In genomic region chr11:117266906-117267721, GRCm38 (mm10) we compare ENCODE assay signal across 7 mouse cellular contexts.
DNase-seq lines count a peak whose midpoint lies in the region; ATAC-seq and TF ChIP-seq lines count a peak whose summit lies in the region.

No protein-coding gene starts in this region.

- H3K4me1 ChIP-seq in forebrain, embryonic 11.5 days (replicated peaks; ENCODE audit: control insufficient read depth, insufficient read depth, low read length): peaks cover 26% of the 10 kb centered on the region
- peaks cover 13% of the 10 kb centered on the region for H3K4me1 ChIP-seq in hindbrain, embryonic 11.5 days (replicated peaks; ENCODE audit: control insufficient read depth, insufficient read depth, low read length)
- peaks cover 18% of the 10 kb centered on the region for H3K4me1 ChIP-seq in liver, adult 2 months (ENCODE audit: control insufficient read depth, insufficient read depth, low read length)
- 0 out of 2 replicates have a peak, but pooled peaks cover 4% of the 10 kb centered on the region for H3K4me1 ChIP-seq in midbrain, postnatal 0 days (ENCODE audit: insufficient read depth, low read length)

- H3K9ac ChIP-seq in forebrain, embryonic 11.5 days (ENCODE audit: low read length): peak overlapping the region; percentile 81
- H3K9ac ChIP-seq in hindbrain, embryonic 11.5 days (ENCODE audit: low read depth, low read length): peak overlapping the region; percentile 71
- peak overlapping the region; percentile 86 for H3K9ac ChIP-seq in liver, adult 2 months (ENCODE audit: low read depth, low read length)
- H3K9ac ChIP-seq in midbrain, postnatal 0 days (replicated peaks; ENCODE audit: low read length, poor library complexity, severe bottlenecking): peak overlapping the region; percentile 59

- H3K36me3 ChIP-seq in forebrain, embryonic 11.5 days (ENCODE audit: control insufficient read depth, insufficient read depth, low read length): no peaks in the 10 kb centered on the region
- H3K36me3 ChIP-seq in hindbrain, embryonic 11.5 days (ENCODE audit: control insufficient read depth, insufficient read depth, low read length): no peaks in the 10 kb centered on the region
- no peaks in the 10 kb centered on the region for H3K36me3 ChIP-seq in liver, adult 2 months (ENCODE audit: control insufficient read depth, insufficient read depth, low read length)
- no peaks in the 10 kb centered on the region for H3K36me3 ChIP-seq in midbrain, postnatal 0 days (ENCODE audit: insufficient read depth, low read length)

- H3K4me3 ChIP-seq in forebrain, embryonic 11.5 days (ENCODE audit: low read depth, low read length): peak overlapping the region; percentile 71
- peak overlapping the region; percentile 70 for H3K4me3 ChIP-seq in hindbrain, embryonic 11.5 days (ENCODE audit: low read depth, low read length)
- peak overlapping the region; percentile 72 for H3K4me3 ChIP-seq in liver, adult 2 months (ENCODE audit: insufficient read depth, low read depth, low read length)
- peak overlapping the region; percentile 47 for H3K4me3 ChIP-seq in midbrain, postnatal 0 days (ENCODE audit: low read depth, low read length)

- H3K9me3 ChIP-seq in forebrain, embryonic 11.5 days (ENCODE audit: control insufficient read depth, low read length): no peaks in the 10 kb centered on the region
- H3K9me3 ChIP-seq in hindbrain, embryonic 11.5 days (ENCODE audit: control insufficient read depth, low read length): no peaks in the 10 kb centered on the region
- H3K9me3 ChIP-seq in midbrain, postnatal 0 days (ENCODE audit: low read length): no peaks in the 10 kb centered on the region

- TF ChIP-seq POLR2A in liver, adult 2 months (IDR thresholded peaks at IDR 0.05; ENCODE audit: extremely low read depth, insufficient read depth, low read length): no peak

- peak overlapping the region; percentile 72 for H3K27ac ChIP-seq in forebrain, embryonic 11.5 days (ENCODE audit: low read depth, low read length)
- peak overlapping the region; percentile 82 for H3K27ac ChIP-seq in hindbrain, embryonic 11.5 days (ENCODE audit: low read depth, low read length)
- H3K27ac ChIP-seq in liver, adult 2 months (replicated peaks; ENCODE audit: insufficient read depth, low read depth, low read length): peak overlapping the region; percentile 76
- no peak overlapping the region for H3K27ac ChIP-seq in midbrain, postnatal 0 days (ENCODE audit: low read depth, low read length)

- peak; percentile 80 for ATAC-seq in forebrain, embryonic 11.5 days (replicated peaks; ENCODE audit: low FRiP score)
- peak; percentile 75 for ATAC-seq in hindbrain, embryonic 11.5 days (ENCODE audit: low FRiP score)
- peak; percentile 57; the same call in 1 of the 2 replicates for ATAC-seq in midbrain, postnatal 0 days (ENCODE audit: low FRiP score)

- peak; percentile 57 for DNase-seq in CD4-positive, CD25-positive, alpha-beta regulatory T cell, adult 2 months (ENCODE audit: low read depth, low spot score)
- DNase-seq in R1 (ENCODE audit: low read depth, low spot score): peak; percentile 79
- peak; percentile 92 for DNase-seq in forebrain, embryonic 11.5 days (ENCODE audit: low spot score)
- DNase-seq in hindbrain, embryonic 11.5 days (ENCODE audit: low spot score): peak; percentile 87
- no peak for DNase-seq in liver, adult 2 months (ENCODE audit: extremely low read depth, low read depth, low spot score)
- peak; percentile 72 for DNase-seq in midbrain, postnatal 0 days (ENCODE audit: low spot score)
- peak; percentile 83 for DNase-seq in thymus, postnatal 25 days

- peak overlapping the region; percentile 69 for H3K4me2 ChIP-seq in forebrain, embryonic 11.5 days (ENCODE audit: low read depth, low read length, severe bottlenecking)
- H3K4me2 ChIP-seq in hindbrain, embryonic 11.5 days (replicated peaks; ENCODE audit: low read depth, low read length): peak overlapping the region; percentile 85
- H3K4me2 ChIP-seq in midbrain, postnatal 0 days (ENCODE audit: low read depth, low read length, poor library complexity, severe bottlenecking): peak overlapping the region; percentile 76

- H3K27me3 ChIP-seq in forebrain, embryonic 11.5 days (ENCODE audit: control insufficient read depth, insufficient read depth, low read length): no peaks in the 10 kb centered on the region
- H3K27me3 ChIP-seq in hindbrain, embryonic 11.5 days (ENCODE audit: control insufficient read depth, insufficient read depth, low read length): no peaks in the 10 kb centered on the region
- no peaks in the 10 kb centered on the region for H3K27me3 ChIP-seq in liver, adult 2 months (ENCODE audit: control insufficient read depth, insufficient read depth, low read length)
- 0 out of 2 replicates have a peak, but pooled peaks cover 11% of the 10 kb centered on the region for H3K27me3 ChIP-seq in midbrain, postnatal 0 days (ENCODE audit: insufficient read depth, low read length)

- TF ChIP-seq CTCF in liver, adult 2 months (IDR thresholded peaks at IDR 0.05; ENCODE audit: low read depth, low read length): peak; percentile 34; the same call in 1 of the 2 replicates
- peak; percentile 62 for TF ChIP-seq CTCF in midbrain, postnatal 0 days (IDR thresholded peaks at IDR 0.05)

- WGBS in forebrain, embryonic 11.5 days: under 1% methylated on average over 37 of the region's 37 CpGs
- WGBS in hindbrain, embryonic 11.5 days: under 1% methylated on average over 36 of the region's 37 CpGs
- WGBS in liver, adult 2 months: 4% methylated on average over 37 of the region's 37 CpGs
- 1% methylated on average over 37 of the region's 37 CpGs for WGBS in midbrain, postnatal 0 days

- H3K79me2 ChIP-seq in liver, adult 2 months (ENCODE audit: control insufficient read depth, insufficient read depth, low read length): peaks cover 54% of the 10 kb centered on the region
